Comparison of ENCODE assay signal across 14 mouse cellular contexts in genomic region chr2:90915516-90915915, GRCm38 (mm10). TPM values are rescaled to one million over a fixed set of nuclear protein-coding genes. Genes with fewer than 3 reads are reported as not detected.
DNase-seq lines count a peak whose midpoint lies in the region; ATAC-seq and TF ChIP-seq lines count a peak whose summit lies in the region.
"Had no signal": no experiment of that assay in that cellular context is flagged by ENCODE, and none has a peak within 500 bp of the region (broad histone marks: within the 10 kb centered on the region; RNA-seq: fewer than 3 reads in every experiment).

No protein-coding gene starts in this region.

- no peaks in the 10 kb centered on the region for H3K27me3 ChIP-seq in forebrain, embryonic 13.5 days
- no peaks in the 10 kb centered on the region for H3K27me3 ChIP-seq in forebrain, embryonic 11.5 days (ENCODE audit: control insufficient read depth, insufficient read depth, low read length)
- H3K27me3 ChIP-seq in midbrain, embryonic 15.5 days (replicated peaks) = no peaks in the 10 kb centered on the region

- H3K9ac ChIP-seq in forebrain, embryonic 13.5 days = peak overlapping the region; percentile 30; the same call in 1 of the 2 replicates
- no peak overlapping the region for H3K9ac ChIP-seq in forebrain, embryonic 11.5 days (ENCODE audit: low read length)
- no peak overlapping the region for H3K9ac ChIP-seq in midbrain, embryonic 15.5 days
- H3K9ac ChIP-seq: forebrain, postnatal 0 days had no signal

- no peak for TF ChIP-seq POLR2A in embryonic fibroblast, embryonic 13.5 days (IDR thresholded peaks at IDR 0.05; ENCODE audit: low read depth, low read length)

- H3K9me3 ChIP-seq in forebrain, embryonic 13.5 days (replicated peaks) = no peaks in the 10 kb centered on the region
- no peaks in the 10 kb centered on the region for H3K9me3 ChIP-seq in forebrain, embryonic 11.5 days (ENCODE audit: control insufficient read depth, low read length)
- no peaks in the 10 kb centered on the region for H3K9me3 ChIP-seq in midbrain, embryonic 15.5 days

- no peak overlapping the region for H3K4me3 ChIP-seq in forebrain, embryonic 13.5 days
- H3K4me3 ChIP-seq in forebrain, embryonic 11.5 days (ENCODE audit: low read depth, low read length) = no peak overlapping the region
- no peak overlapping the region; the same call in 1 of the 2 replicates for H3K4me3 ChIP-seq in layer of hippocampus, adult 2 months
- H3K4me3 ChIP-seq in embryonic fibroblast, embryonic 13.5 days (ENCODE audit: insufficient read depth, low read length) = peak overlapping the region; percentile 83; the same call in 1 of the 2 replicates
- no peak overlapping the region for H3K4me3 ChIP-seq in midbrain, embryonic 15.5 days

- peak overlapping the region; percentile 72; the same call in 1 of the 2 replicates for H3K4me2 ChIP-seq in forebrain, embryonic 13.5 days
- H3K4me2 ChIP-seq in forebrain, embryonic 11.5 days (ENCODE audit: low read depth, low read length, severe bottlenecking) = no peak overlapping the region
- H3K4me2 ChIP-seq in midbrain, embryonic 15.5 days = peak overlapping the region; percentile 76

- DNase-seq in forebrain, embryonic 11.5 days (ENCODE audit: low spot score) = no peak
- no peak for DNase-seq in layer of hippocampus, adult 2 months (ENCODE audit: low spot score in 2 of 2)
- DNase-seq in layer of hippocampus, adult 18-20 months (ENCODE audit: low spot score in 2 of 2) = no peak
- no peak for DNase-seq in natural killer cell, adult 2 months (ENCODE audit: low spot score in 2 of 2)
- DNase-seq in layer of hippocampus, postnatal 36 days = no peak
- DNase-seq: adrenal gland, postnatal 10 days; cerebellum, adult 9-10 months; forebrain, postnatal 0 days; heart, postnatal 36 days; layer of hippocampus, adult 9-11 months; lung, postnatal 36 days had no signal

- WGBS in forebrain, embryonic 13.5 days = 84% methylated on average over 1 of the region's 1 CpGs
- 88% methylated on average over 1 of the region's 1 CpGs for WGBS in forebrain, embryonic 11.5 days
- 71% methylated on average over 1 of the region's 1 CpGs for WGBS in midbrain, embryonic 15.5 days

- peaks cover 39% of the 10 kb centered on the region for H3K4me1 ChIP-seq in forebrain, embryonic 13.5 days
- peaks cover 2% of the 10 kb centered on the region; the same call in 1 of the 2 replicates for H3K4me1 ChIP-seq in forebrain, embryonic 11.5 days (replicated peaks; ENCODE audit: control insufficient read depth, insufficient read depth, low read length)
- H3K4me1 ChIP-seq in embryonic fibroblast, embryonic 13.5 days (ENCODE audit: control insufficient read depth, insufficient read depth, low read length) = peaks cover 12% of the 10 kb centered on the region
- peaks cover 27% of the 10 kb centered on the region for H3K4me1 ChIP-seq in midbrain, embryonic 15.5 days

- no peak overlapping the region for H3K27ac ChIP-seq in forebrain, embryonic 13.5 days
- H3K27ac ChIP-seq in forebrain, embryonic 11.5 days (ENCODE audit: low read depth, low read length) = no peak overlapping the region
- H3K27ac ChIP-seq in layer of hippocampus, adult 2 months = peak overlapping the region; percentile 99
- no peak overlapping the region for H3K27ac ChIP-seq in embryonic fibroblast, embryonic 13.5 days (ENCODE audit: insufficient read depth, low read length)
- no peak overlapping the region for H3K27ac ChIP-seq in midbrain, embryonic 15.5 days

- ATAC-seq in forebrain, embryonic 13.5 days = no peak
- ATAC-seq in forebrain, embryonic 11.5 days (replicated peaks; ENCODE audit: low FRiP score) = no peak
- no peak for ATAC-seq in midbrain, embryonic 15.5 days (replicated peaks)
- ATAC-seq: forebrain, postnatal 0 days had no signal

- no peak for TF ChIP-seq CTCF in layer of hippocampus, adult 2 months (conservative IDR thresholded peaks at IDR 0.05)
- TF ChIP-seq CTCF in embryonic fibroblast, embryonic 13.5 days (IDR thresholded peaks at IDR 0.05; ENCODE audit: borderline replicate concordance, insufficient read depth, low read length) = no peak

- H3K36me3 ChIP-seq in forebrain, embryonic 13.5 days (ENCODE audit: poor library complexity, severe bottlenecking) = peaks cover 32% of the 10 kb centered on the region
- H3K36me3 ChIP-seq in forebrain, embryonic 11.5 days (ENCODE audit: control insufficient read depth, insufficient read depth, low read length) = no peaks in the 10 kb centered on the region; the same call in 1 of the 2 replicates
- peaks cover 15% of the 10 kb centered on the region; the same call in 1 of the 2 replicates for H3K36me3 ChIP-seq in midbrain, embryonic 15.5 days (replicated peaks)

RNA-seq across cellular contexts. Expression of gene Ndufs3, which starts 10.9 kb away (rescaled TPM):
- polyA plus RNA-seq in forebrain, embryonic 13.5 days (2015; fragmentation: Nextera tagmentation; extraction: Ambion mirVana) = 219 and 222 TPM in 2 replicates
- 190 and 204 TPM in 2 replicates for polyA plus RNA-seq in forebrain, embryonic 11.5 days (2014; fragmentation: Nextera tagmentation; extraction: Ambion mirVana)
- 100 to 1,000 TPM; 224 to 255 TPM for total RNA-seq in layer of hippocampus, adult 2 months (2021)
- 100 to 1,000 TPM; 225 to 240 TPM for total RNA-seq in layer of hippocampus, adult 18-20 months (2021)
- polyA plus RNA-seq in embryonic fibroblast, embryonic 13.5 days (2011; ENCODE audit: insufficient read length, low read depth, missing spikeins) = 99.4 and 118 TPM in 2 replicates
- polyA plus RNA-seq in midbrain, embryonic 15.5 days (2015; fragmentation: Nextera tagmentation; extraction: Ambion mirVana) = 202 and 212 TPM in 2 replicates
- 100 to 1,000 TPM; 228 to 253 TPM for total RNA-seq in layer of hippocampus, postnatal 36 days (2021)

RNA-seq across cellular contexts. Expression of gene Kbtbd4, which starts 11.0 kb away (rescaled TPM):
- 59.2 and 67.6 TPM in 2 replicates for polyA plus RNA-seq in forebrain, embryonic 13.5 days (2015; fragmentation: Nextera tagmentation; extraction: Ambion mirVana)
- 48.0 and 56.0 TPM in 2 replicates for polyA plus RNA-seq in forebrain, embryonic 11.5 days (2014; fragmentation: Nextera tagmentation; extraction: Ambion mirVana)
- 10 to 100 TPM; 38.1 to 39.5 TPM for total RNA-seq in layer of hippocampus, adult 2 months (2021)
- 10 to 100 TPM; 37.1 to 37.9 TPM for total RNA-seq in layer of hippocampus, adult 18-20 months (2021)
- 18.2 and 21.9 TPM in 2 replicates for polyA plus RNA-seq in embryonic fibroblast, embryonic 13.5 days (2011; ENCODE audit: insufficient read length, low read depth, missing spikeins)
- polyA plus RNA-seq in midbrain, embryonic 15.5 days (2015; fragmentation: Nextera tagmentation; extraction: Ambion mirVana) = 70.4 and 71.1 TPM in 2 replicates
- 10 to 100 TPM; 34.0 to 44.0 TPM for total RNA-seq in layer of hippocampus, postnatal 36 days (2021)

RNA-seq across cellular contexts. Expression of gene Celf1, which starts 24.7 kb away (rescaled TPM):
- 132 and 138 TPM in 2 replicates for polyA plus RNA-seq in forebrain, embryonic 13.5 days (2015; fragmentation: Nextera tagmentation; extraction: Ambion mirVana)
- 119 TPM in 2 replicates for polyA plus RNA-seq in forebrain, embryonic 11.5 days (2014; fragmentation: Nextera tagmentation; extraction: Ambion mirVana)
- 100 to 1,000 TPM; 145 to 147 TPM for total RNA-seq in layer of hippocampus, adult 2 months (2021)
- total RNA-seq in layer of hippocampus, adult 18-20 months (2021) = 100 to 1,000 TPM; 136 to 140 TPM
- polyA plus RNA-seq in embryonic fibroblast, embryonic 13.5 days (2011; ENCODE audit: insufficient read length, low read depth, missing spikeins) = 80.6 and 90.6 TPM in 2 replicates
- 123 and 129 TPM in 2 replicates for polyA plus RNA-seq in midbrain, embryonic 15.5 days (2015; fragmentation: Nextera tagmentation; extraction: Ambion mirVana)
- total RNA-seq in layer of hippocampus, postnatal 36 days (2021) = 100 to 1,000 TPM; 148 to 152 TPM

RNA-seq across cellular contexts. Expression of gene C1qtnf4, which starts 29.9 kb away (rescaled TPM):
- polyA plus RNA-seq in forebrain, embryonic 13.5 days (2015; fragmentation: Nextera tagmentation; extraction: Ambion mirVana) = 9.0 and 9.4 TPM in 2 replicates
- polyA plus RNA-seq in forebrain, embryonic 11.5 days (2014; fragmentation: Nextera tagmentation; extraction: Ambion mirVana) = 11.3 and 15.6 TPM in 2 replicates
- total RNA-seq in layer of hippocampus, adult 2 months (2021) = 100 to 1,000 TPM; 184 to 200 TPM
- 100 to 1,000 TPM; 198 to 208 TPM for total RNA-seq in layer of hippocampus, adult 18-20 months (2021)
- 0.77 and 0.81 TPM in 2 replicates for polyA plus RNA-seq in embryonic fibroblast, embryonic 13.5 days (2011; ENCODE audit: insufficient read length, low read depth, missing spikeins)
- 137 and 138 TPM in 2 replicates for polyA plus RNA-seq in midbrain, embryonic 15.5 days (2015; fragmentation: Nextera tagmentation; extraction: Ambion mirVana)
- total RNA-seq in layer of hippocampus, postnatal 36 days (2021) = 100 to 1,000 TPM; 195 to 200 TPM
